Mouse (Mus musculus) common myeloid progenitor, adult 5-6 weeks (primary cell): ENCODE results near the gene Dpf3. TPM values are rescaled to one million over a fixed set of nuclear protein-coding genes. Genes with fewer than 3 reads are reported as not detected.

ENCODE experiments used
- ATAC-seq: replicated peaks from 2 replicates; pipeline ENCODE4 v1.8.0; 2016; ENCODE audit warnings: low read depth, mild to moderate bottlenecking, moderate TSS enrichment, inconsistent platforms; ENCODE audit not compliant: poor library complexity, severe bottlenecking
- total RNA-seq: library from RNA; stranded (forward); fragments of 200-1000, 187-1606 nt; gene quantifications from 2 replicates; pipeline ENCODE4 v1.2.3, GENCODE M21; 2017

The Dpf3 gene
- total RNA-seq, 1 experiment from 2014 or later, result 13.3 TPM

DNA sequence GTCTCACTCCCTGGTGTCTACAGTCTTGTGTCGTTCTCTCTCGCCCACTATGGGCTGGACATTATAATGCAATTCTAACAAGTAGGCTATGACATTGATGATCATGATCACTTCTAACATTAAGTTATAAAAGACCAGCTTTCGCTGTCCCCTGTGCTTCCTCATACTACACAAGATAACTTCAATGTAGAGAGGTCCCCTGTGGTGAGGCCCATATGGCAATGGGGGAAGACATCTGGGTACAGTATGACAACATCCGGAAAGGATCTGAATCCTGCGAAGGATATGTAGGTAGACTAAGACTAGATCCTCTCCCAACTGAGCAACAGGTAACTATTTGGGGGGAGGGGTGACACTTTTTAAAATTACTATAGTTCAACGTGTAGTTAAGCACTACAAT lies 251.7 kb downstream of the Dpf3 start:
- ATAC-seq, result no peak

- no peak for ATAC-seq
Measured at GRCm38 (mm10) chr12:83234981-83235380, 252.5 kb downstream of the Dpf3 start.

- ATAC-seq, result no peak
Measured at GRCm38 (mm10) chr12:83233651-83234050, 253.9 kb downstream of the Dpf3 start.

- no peak for ATAC-seq
Measured at GRCm38 (mm10) chr12:83232916-83233315, 254.6 kb downstream of the Dpf3 start.

DNA sequence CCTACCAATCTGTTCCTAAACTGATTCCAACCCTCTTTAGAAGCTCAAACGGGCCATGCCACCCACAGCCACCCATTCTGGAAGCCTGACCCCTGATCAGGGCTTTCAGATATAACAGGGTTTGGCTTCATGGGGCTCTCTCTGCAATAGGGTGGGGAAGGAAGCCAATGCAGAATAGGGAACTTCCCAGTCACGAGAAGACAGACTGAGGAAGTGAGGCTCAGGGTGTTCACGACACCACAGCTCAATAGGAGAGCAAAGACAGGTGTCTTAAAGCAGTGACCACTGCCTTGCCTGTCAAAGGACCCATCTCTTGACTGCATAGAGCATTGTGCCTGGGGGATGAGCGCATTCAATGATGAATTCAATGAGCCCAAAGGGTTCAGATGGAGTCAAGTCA lies 256.3 kb downstream of the Dpf3 start:
- ATAC-seq, result 0 out of 2 replicates have a peak, but pooled peaks have one; percentile 45

- ATAC-seq, result no peak
Measured at GRCm38 (mm10) chr12:83229683-83230082, 257.8 kb downstream of the Dpf3 start.

DNA sequence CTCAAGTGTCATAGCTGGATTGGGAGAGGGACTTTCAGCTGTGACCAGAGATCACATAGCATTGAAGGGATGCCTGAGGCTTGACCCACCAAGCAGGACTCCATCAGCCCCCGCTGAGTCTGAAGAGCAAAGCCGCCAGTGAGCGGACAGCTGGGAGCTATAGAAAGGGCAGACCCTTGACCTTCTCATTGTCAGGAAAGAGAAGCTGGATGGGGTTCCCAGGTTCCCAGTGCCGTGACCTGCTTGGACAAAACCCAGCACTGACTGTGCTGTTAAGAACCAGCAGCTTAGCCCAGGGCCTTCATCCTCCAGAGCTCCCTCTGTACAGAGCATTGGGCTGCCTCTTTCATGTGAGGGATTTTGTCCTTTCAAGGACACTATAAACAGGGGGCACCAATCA lies 260.5 kb downstream of the Dpf3 start:
- no peak for ATAC-seq

DNA sequence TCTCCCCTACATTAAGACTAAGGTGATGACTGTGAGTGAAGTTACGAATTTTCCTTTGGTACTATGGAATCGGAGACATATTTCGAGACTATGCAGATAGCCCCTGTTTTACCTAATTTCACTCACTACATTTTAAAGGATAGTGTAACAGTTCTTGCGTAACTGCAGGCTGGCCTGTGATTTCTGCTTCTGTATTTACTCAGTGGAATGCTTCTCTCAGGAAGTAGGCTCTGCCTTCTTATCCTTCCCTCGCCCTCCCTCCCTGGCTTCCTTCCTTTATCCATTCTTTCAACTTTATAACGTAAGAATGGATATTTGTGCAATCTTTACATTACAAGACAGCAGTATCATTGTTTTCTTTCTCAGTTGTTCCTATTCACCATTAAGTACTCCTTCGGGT lies 266.6 kb downstream of the Dpf3 start:
- no peak for ATAC-seq

DNA sequence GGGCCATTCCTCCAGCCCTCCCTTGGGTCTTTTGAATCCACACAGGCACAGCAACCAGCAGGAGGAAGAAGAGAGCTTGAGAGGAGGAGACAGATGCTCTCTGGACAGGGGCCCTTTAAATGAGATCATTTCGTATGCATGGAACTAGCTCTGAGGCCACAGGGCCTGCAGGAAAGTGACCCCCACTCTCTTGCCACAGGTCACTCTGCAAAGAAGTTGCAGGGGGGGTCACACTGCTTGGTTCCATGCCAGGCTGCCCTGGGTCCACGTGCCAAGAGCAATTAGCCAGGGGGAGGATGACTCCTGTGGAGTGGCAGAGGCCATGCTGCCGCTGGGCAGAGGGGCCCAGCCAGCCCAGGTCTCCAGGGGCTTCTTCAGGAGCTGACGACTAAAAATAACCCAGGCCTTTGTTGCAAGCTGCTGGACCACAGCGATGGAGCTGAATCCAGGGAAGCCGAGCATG lies 273.6 kb downstream of the Dpf3 start:
- ATAC-seq, result no peak

DNA sequence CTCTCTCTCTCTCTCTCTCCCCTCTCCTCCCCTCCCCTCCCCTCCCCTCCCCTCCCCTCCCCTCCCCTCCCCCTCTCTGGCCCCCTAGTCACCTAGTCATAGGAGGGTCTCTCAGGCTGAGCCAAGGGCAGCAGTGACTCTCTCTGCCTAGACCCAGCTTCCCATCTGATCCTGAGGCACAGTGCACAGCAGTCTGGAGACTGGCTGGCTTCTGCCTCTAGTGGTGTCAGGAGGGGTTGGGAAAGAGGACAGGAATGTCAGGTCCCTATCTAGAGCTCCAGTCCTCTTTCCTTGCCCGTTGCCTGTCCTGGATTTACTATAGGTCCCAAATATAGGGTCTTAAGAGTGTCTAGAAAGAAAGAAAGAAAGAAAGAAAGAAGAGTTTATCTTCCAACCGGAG lies 275.5 kb downstream of the Dpf3 start:
- no peak for ATAC-seq

GRCm38 (mm10) chr12:83211146-83211822 lies 276.2 kb downstream of the Dpf3 start:
- ATAC-seq, result no peak

GRCm38 (mm10) chr12:83210735-83211134 lies 276.8 kb downstream of the Dpf3 start:
- no peak for ATAC-seq

- no peak for ATAC-seq
Measured at GRCm38 (mm10) chr12:83210294-83210693, 277.2 kb downstream of the Dpf3 start.

DNA sequence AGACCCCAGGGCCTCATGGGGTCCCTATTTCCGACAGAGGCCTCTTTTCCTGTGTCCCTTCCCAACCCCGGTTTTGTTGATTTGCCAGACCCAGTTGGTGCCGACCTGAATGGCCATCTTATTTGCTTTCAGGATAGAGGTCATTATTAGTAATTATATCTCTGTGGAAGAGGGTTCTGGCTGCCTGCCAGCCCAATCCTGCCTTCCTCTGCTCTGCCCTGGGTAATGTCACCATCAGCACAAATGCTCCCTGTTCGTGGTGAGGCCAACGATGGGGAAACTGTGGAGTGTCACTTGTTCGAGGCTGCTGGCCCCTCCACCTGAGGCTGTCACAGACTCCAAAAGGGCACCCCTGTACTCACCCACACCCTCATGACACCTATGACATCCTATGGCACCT lies 278.1 kb downstream of the Dpf3 start:
- no peak for ATAC-seq

GRCm38 (mm10) chr12:83208841-83209240 lies 278.7 kb downstream of the Dpf3 start:
- no peak for ATAC-seq

DNA sequence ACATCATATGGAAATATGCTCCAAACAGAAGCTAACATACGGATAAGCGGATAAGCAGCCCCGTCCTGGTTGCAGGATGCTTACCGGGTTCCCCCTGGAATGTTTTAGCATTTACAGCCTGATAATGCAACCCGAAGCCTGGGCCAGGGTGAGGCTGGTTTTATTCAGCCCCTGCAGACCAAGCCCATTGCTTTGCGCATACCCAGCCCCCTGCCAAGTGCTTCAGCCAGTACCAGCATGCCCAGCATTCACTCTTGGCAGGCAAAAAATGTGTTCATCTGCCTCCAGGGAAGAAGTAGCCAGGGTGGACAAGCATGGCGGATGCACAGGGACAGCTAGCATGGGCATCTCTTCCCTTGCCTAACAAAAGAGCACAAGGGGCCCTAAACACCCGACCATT lies 279.5 kb downstream of the Dpf3 start:
- no peak for ATAC-seq

DNA sequence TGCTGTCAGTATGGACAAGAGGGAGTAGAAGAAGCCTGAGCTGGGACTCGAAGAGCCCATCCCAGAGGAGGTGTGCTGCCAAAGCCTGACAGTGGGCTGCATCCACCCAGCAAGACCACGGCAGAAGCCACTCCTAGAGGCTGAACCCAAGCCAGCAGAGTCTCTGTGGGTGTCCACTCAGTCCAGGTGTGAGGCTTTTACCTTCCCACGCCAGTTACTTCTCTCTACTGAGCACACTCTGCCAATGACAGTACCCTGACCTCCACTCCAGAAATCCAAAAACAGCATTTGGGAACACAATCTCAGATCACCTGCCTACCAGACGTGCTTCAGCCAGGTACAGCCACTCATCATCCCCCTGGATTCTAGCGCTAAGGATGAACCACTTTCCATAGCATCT lies 280.0 kb downstream of the Dpf3 start:
- no peak for ATAC-seq

DNA sequence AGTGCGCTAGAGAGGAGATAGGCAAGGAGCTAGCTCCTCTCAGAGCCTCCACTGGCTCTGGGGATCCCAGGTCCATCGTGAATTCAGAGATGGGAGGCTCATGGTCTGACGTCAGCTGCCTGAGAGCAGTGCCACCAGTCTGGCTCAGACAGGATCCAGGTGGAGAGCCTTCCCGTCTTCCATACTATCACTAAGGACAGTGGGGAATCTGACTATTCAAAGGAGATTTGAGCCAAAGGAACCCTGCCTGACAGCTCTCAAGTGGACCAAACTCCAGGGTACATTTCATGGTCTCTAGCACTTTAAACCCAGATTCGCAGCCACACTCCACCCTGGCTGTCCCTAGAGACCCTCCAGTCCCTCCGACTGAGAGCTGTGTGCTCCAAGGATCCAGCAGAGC lies 280.6 kb downstream of the Dpf3 start:
- no peak for ATAC-seq

DNA sequence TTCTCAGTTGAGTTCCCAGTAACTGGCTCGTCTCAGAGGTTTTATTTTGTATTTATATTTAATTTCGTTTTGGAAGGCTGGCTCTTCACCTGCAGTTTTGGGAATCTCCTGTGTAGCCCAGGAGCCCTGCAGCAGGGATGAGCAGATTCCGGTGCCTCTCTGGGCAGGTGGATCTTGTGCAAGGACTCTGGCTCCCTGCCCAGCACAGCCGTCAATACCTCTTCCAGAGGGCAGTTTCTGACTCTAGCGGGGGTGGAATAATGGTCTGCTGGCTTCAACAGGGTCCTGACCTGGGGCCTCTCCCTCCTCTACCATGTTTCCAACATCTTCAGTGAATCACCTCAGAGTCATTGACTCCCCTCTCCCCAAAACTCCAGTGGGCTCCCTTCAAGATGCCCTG lies 283.2 kb downstream of the Dpf3 start:
- ATAC-seq, result no peak

DNA sequence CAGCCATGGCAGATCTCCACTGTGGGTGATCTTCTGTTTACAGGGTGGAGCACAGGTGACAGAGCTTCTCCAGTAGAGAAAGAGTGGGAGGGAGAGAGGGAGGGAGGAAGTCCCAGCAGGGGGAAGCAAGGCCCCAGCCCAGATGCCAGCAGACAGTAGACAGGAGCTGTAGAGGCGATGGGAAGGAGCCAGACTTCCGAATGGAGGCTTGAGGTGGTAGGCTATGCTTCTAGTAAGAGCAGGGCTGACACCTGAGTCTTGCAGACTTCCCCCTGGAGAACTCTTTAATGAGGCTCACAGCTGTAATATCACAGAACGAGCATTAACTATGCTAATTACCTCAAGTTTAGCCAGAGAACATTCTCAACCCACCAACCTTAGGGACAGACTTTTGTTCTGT lies 285.8 kb downstream of the Dpf3 start:
- ATAC-seq, result no peak

DNA sequence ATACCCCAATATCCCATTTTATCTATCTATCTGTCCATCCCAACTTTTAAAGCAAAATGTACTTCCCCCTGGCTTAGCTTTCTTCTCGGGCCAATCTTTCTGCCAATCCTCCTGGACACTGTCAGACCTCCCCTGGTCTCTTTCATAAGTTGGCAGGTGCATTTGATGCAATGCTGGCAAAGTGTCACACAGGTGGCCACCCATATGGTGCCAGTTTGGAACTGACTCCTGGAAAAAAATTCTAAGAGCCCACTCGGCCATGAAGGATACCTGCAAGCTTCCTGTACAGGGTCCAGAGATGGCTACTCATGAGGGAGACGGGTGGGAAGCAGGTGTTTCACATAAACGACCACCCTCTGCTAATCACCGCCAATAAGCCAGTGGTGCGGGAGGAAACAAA lies 307.0 kb downstream of the Dpf3 start:
- ATAC-seq, result no peak

- ATAC-seq, result no peak
Measured at GRCm38 (mm10) chr12:83179860-83180259, 307.7 kb downstream of the Dpf3 start.
